Mouse (Mus musculus) ES-CJ7 (cell line): Measurements from ENCODE around the gene Rpl32.

ENCODE experiments used
- DNase-seq: peaks from one replicate; pipeline ENCODE4 v3.0.0; 2011; ENCODE audit warnings: low read depth, low spot score

Rpl32 gene

GRCm38 (mm10) chr6:115815041-115815440 is 6.5 kb upstream of the Rpl32 start:
- DNase-seq = no peak

GRCm38 (mm10) chr6:115814104-115814503 is 5.6 kb upstream of the Rpl32 start:
- DNase-seq = peak; percentile 67

- peak; percentile 36 for DNase-seq
Observed at GRCm38 (mm10) chr6:115811606-115812005, 3.1 kb upstream of the Rpl32 start.

- DNase-seq = no peak
Observed at GRCm38 (mm10) chr6:115808196-115808487, 405 bp downstream of the Rpl32 start.

- DNase-seq = no peak
Observed at GRCm38 (mm10) chr6:115807464-115808195, 917 bp downstream of the Rpl32 start.

- peak; percentile 52 for DNase-seq
Observed at GRCm38 (mm10) chr6:115804432-115805192, 3.9 kb downstream of the Rpl32 start.

- peak; percentile 86 for DNase-seq
Observed at GRCm38 (mm10) chr6:115803541-115804382, 4.8 kb downstream of the Rpl32 start.

GRCm38 (mm10) chr6:115801811-115802210 is 6.7 kb downstream of the Rpl32 start:
- no peak for DNase-seq

GRCm38 (mm10) chr6:115792691-115793215 is 15.8 kb downstream of the Rpl32 start:
- no peak for DNase-seq

- DNase-seq = no peak
Observed at GRCm38 (mm10) chr6:115791842-115792686, 16.5 kb downstream of the Rpl32 start.

- peak; percentile 50 for DNase-seq
Observed at GRCm38 (mm10) chr6:115791016-115791415, 17.5 kb downstream of the Rpl32 start.

- peak; percentile 40 for DNase-seq
Observed at GRCm38 (mm10) chr6:115782781-115783180, 25.8 kb downstream of the Rpl32 start.

- DNase-seq = no peak
Observed at GRCm38 (mm10) chr6:115776363-115776762, 32.2 kb downstream of the Rpl32 start.

GRCm38 (mm10) chr6:115775838-115776237 is 32.7 kb downstream of the Rpl32 start:
- no peak for DNase-seq

GRCm38 (mm10) chr6:115774501-115774921 is 34.0 kb downstream of the Rpl32 start, which contains the start of gene Cand2:
Gene Cand2, plus strand, starts transcription at chr6:115774538.
- DNase-seq = peak; percentile 67

GRCm38 (mm10) chr6:115773966-115774413 is 34.6 kb downstream of the Rpl32 start:
- peak; percentile 72 for DNase-seq

- peak; percentile 70 for DNase-seq
Observed at GRCm38 (mm10) chr6:115772604-115773003, 35.9 kb downstream of the Rpl32 start.

GRCm38 (mm10) chr6:115772201-115772600 is 36.3 kb downstream of the Rpl32 start:
- peak; percentile 47 for DNase-seq

GRCm38 (mm10) chr6:115770852-115771251 is 37.7 kb downstream of the Rpl32 start:
- no peak for DNase-seq

GRCm38 (mm10) chr6:115770059-115770670 is 38.4 kb downstream of the Rpl32 start:
- DNase-seq = peak; percentile 41
